Mouse (Mus musculus): ENCODE measurements at regions not wholly inside any gene's neighbourhood (a gene's known extent, or its start where the extent isn't known, plus 50 kb on each side); places are given as distances from the start of the nearest gene placed in this dataset.

GRCm38 (mm10) chr10:9541579-9541978 is 133.4 kb downstream of the Samd5 start:
- TF ChIP-seq POLR2A (IDR thresholded peaks at IDR 0.05; ENCODE audit: insufficient read depth, low read depth, low read length) (no peak), CTCF (IDR thresholded peaks at IDR 0.05) (no peak), EP300 (IDR thresholded peaks at IDR 0.05; ENCODE audit: insufficient read depth, low read depth, low read length) (no peak)

All from heart, adult 2 months (tissue).